Mouse (Mus musculus): ENCODE measurements around the gene Wwc2. TPM values are rescaled to one million over a fixed set of nuclear protein-coding genes. Genes with fewer than 3 reads are reported as not detected.
A peak's percentile ranks its signal among the peaks of the same experiment; 100 is the strongest.

Gene Wwc2
- total RNA-seq, 2 experiments from 2014 or later, result 27.0 to 28.2 TPM

GRCm38 (mm10) chr8:47904004-47904403, 86.7 kb downstream of the Wwc2 start:
- DNase-seq (ENCODE audit: low spot score in 2 of 2), result no peak
- TF ChIP-seq CTCF (conservative IDR thresholded peaks at IDR 0.05), result no peak
- no peak overlapping the region for H3K27ac ChIP-seq
- H3K4me3 ChIP-seq, result no peak overlapping the region

GRCm38 (mm10) chr8:47902704-47903103, 88.0 kb downstream of the Wwc2 start:
- no peak overlapping the region for H3K4me3 ChIP-seq
- no peak overlapping the region for H3K27ac ChIP-seq
- no peak for TF ChIP-seq CTCF (conservative IDR thresholded peaks at IDR 0.05)
- DNase-seq (ENCODE audit: low spot score in 2 of 2), result no peak

GRCm38 (mm10) chr8:47900361-47900760, 90.4 kb downstream of the Wwc2 start:
- H3K4me3 ChIP-seq, result no peak overlapping the region
- no peak for TF ChIP-seq CTCF (conservative IDR thresholded peaks at IDR 0.05)
- no peak overlapping the region for H3K27ac ChIP-seq
- DNase-seq (ENCODE audit: low spot score in 2 of 2), result no peak

- Histone ChIP-seq H3K27ac (no peak overlapping the region), H3K4me3 (no peak overlapping the region)
- DNase-seq (ENCODE audit: low spot score in 2 of 2), result no peak
- no peak for TF ChIP-seq CTCF (conservative IDR thresholded peaks at IDR 0.05)
Observed at GRCm38 (mm10) chr8:47899891-47900290, 90.8 kb downstream of the Wwc2 start.

- DNase-seq (ENCODE audit: low spot score in 2 of 2), result no peak
- Histone ChIP-seq H3K4me3 (no peak overlapping the region), H3K27ac (no peak overlapping the region)
- no peak for TF ChIP-seq CTCF (conservative IDR thresholded peaks at IDR 0.05)
Observed at GRCm38 (mm10) chr8:47892419-47892818, 98.3 kb downstream of the Wwc2 start.

GRCm38 (mm10) chr8:47891641-47892040, 99.1 kb downstream of the Wwc2 start:
- DNase-seq (ENCODE audit: low spot score in 2 of 2), result no peak
- no peak overlapping the region for H3K4me3 ChIP-seq
- no peak overlapping the region for H3K27ac ChIP-seq
- TF ChIP-seq CTCF (conservative IDR thresholded peaks at IDR 0.05), result no peak

- Histone ChIP-seq H3K4me3 (no peak overlapping the region), H3K27ac (no peak overlapping the region)
- no peak for TF ChIP-seq CTCF (conservative IDR thresholded peaks at IDR 0.05)
- no peak for DNase-seq (ENCODE audit: low spot score in 2 of 2)
Observed at GRCm38 (mm10) chr8:47890814-47891210, 99.9 kb downstream of the Wwc2 start.

GRCm38 (mm10) chr8:47889936-47890813, 100.5 kb downstream of the Wwc2 start:
- DNase-seq (ENCODE audit: low spot score in 2 of 2), result peak in 1 of 2 experiments; percentile 13
- Histone ChIP-seq H3K27ac (no peak overlapping the region), H3K4me3 (no peak overlapping the region)
- TF ChIP-seq CTCF (conservative IDR thresholded peaks at IDR 0.05), result no peak

GRCm38 (mm10) chr8:47888841-47889570, 101.7 kb downstream of the Wwc2 start:
- DNase-seq (ENCODE audit: low spot score in 2 of 2), result no peak
- TF ChIP-seq CTCF (conservative IDR thresholded peaks at IDR 0.05), result no peak
- Histone ChIP-seq H3K4me3 (no peak overlapping the region), H3K27ac (no peak overlapping the region)

GRCm38 (mm10) chr8:47884306-47884705, 106.4 kb downstream of the Wwc2 start:
- Histone ChIP-seq H3K27ac (no peak overlapping the region), H3K4me3 (no peak overlapping the region)
- TF ChIP-seq CTCF (conservative IDR thresholded peaks at IDR 0.05), result no peak
- no peak for DNase-seq (ENCODE audit: low spot score in 2 of 2)

- Histone ChIP-seq H3K27ac (no peak overlapping the region), H3K4me3 (no peak overlapping the region)
- no peak for DNase-seq (ENCODE audit: low spot score in 2 of 2)
- no peak for TF ChIP-seq CTCF (conservative IDR thresholded peaks at IDR 0.05)
Observed at GRCm38 (mm10) chr8:47883739-47884138, 107.0 kb downstream of the Wwc2 start.

GRCm38 (mm10) chr8:47878516-47878915, 112.2 kb downstream of the Wwc2 start:
- Histone ChIP-seq H3K4me3 (no peak overlapping the region), H3K27ac (no peak overlapping the region)
- TF ChIP-seq CTCF (conservative IDR thresholded peaks at IDR 0.05), result no peak
- DNase-seq (ENCODE audit: low spot score in 2 of 2), result no peak

- no peak overlapping the region for H3K4me3 ChIP-seq
- no peak for TF ChIP-seq CTCF (conservative IDR thresholded peaks at IDR 0.05)
- H3K27ac ChIP-seq, result no peak overlapping the region
- DNase-seq (ENCODE audit: low spot score in 2 of 2), result no peak
Observed at GRCm38 (mm10) chr8:47875865-47876264, 114.9 kb downstream of the Wwc2 start.
